ENCODE assay signal across 8 mouse cellular contexts in the genomic region with DNA sequence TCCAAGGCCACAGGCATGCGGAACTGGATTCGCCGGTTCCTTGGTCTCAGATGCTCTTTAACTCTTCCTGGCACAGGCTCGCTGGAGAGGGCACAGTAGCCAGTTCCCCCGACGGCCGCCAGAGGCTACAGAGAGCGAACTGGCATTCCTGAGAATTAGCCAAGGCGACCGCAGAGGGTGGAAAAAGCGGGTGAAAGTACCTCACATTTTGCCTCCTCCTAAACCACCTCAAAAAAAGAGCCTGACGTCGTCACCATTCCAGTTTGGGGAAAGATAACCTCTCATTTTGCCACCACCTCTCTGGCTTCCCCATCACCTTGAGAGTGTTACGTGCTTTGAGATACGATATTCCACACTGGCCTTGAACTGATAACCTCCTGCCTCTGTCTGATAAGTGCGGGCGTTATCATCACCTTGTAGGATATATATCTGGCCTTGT. TPM values are rescaled to one million over a fixed set of nuclear protein-coding genes. Genes with fewer than 3 reads are reported as not detected.
DNase-seq lines count a peak whose midpoint lies in the region; ATAC-seq and TF ChIP-seq lines count a peak whose summit lies in the region.

No protein-coding gene starts in this region.

- H3K4me3 ChIP-seq in C2C12 (ENCODE audit: insufficient read depth, poor library complexity, severe bottlenecking) = peak overlapping the region; percentile 98
- peak overlapping the region; percentile 69 for H3K4me3 ChIP-seq in brown adipose tissue, adult 24 weeks (ENCODE audit: insufficient read depth, low read depth, low read length)
- peak overlapping the region; percentile 78 for H3K4me3 ChIP-seq in heart, embryonic 12.5 days
- H3K4me3 ChIP-seq in kidney, postnatal 0 days (replicated peaks; ENCODE audit: low read depth, low read length) = peak overlapping the region; percentile 58
- H3K4me3 ChIP-seq in liver, adult 2 months (ENCODE audit: insufficient read depth, low read depth, low read length) = peak overlapping the region; percentile 62

- peak; percentile 80 for ATAC-seq in erythroid progenitor cell, adult 5-6 weeks (replicated peaks; ENCODE audit: low FRiP score, poor library complexity, severe bottlenecking)
- no peak for ATAC-seq in heart, embryonic 12.5 days (ENCODE audit: insufficient number of reproducible peaks, low FRiP score)
- ATAC-seq in kidney, postnatal 0 days (replicated peaks; ENCODE audit: low FRiP score, low read depth) = peak; percentile 42
- ATAC-seq in monocyte, adult 5-6 weeks (replicated peaks; ENCODE audit: insufficient number of reproducible peaks, low FRiP score, low TSS enrichment, poor library complexity, severe bottlenecking) = 0 out of 2 replicates have a peak, but pooled peaks have one; percentile 11

- no peaks in the 10 kb centered on the region for H3K9me3 ChIP-seq in heart, embryonic 12.5 days (replicated peaks)
- H3K9me3 ChIP-seq in kidney, postnatal 0 days (replicated peaks; ENCODE audit: low read length) = no peaks in the 10 kb centered on the region

- no peak overlapping the region for H3ac ChIP-seq in C2C12 (ENCODE audit: control insufficient read depth, insufficient read length, low read depth)

- peaks cover 5% of the 10 kb centered on the region for H3K4me1 ChIP-seq in brown adipose tissue, adult 24 weeks (ENCODE audit: control insufficient read depth, insufficient read depth, insufficient read length, low read length)
- peaks cover 43% of the 10 kb centered on the region for H3K4me1 ChIP-seq in heart, embryonic 12.5 days (replicated peaks)
- peaks cover 14% of the 10 kb centered on the region; the same call in 1 of the 2 replicates for H3K4me1 ChIP-seq in kidney, postnatal 0 days (replicated peaks; ENCODE audit: insufficient read depth, low read length)
- H3K4me1 ChIP-seq in liver, adult 2 months (ENCODE audit: control insufficient read depth, insufficient read depth, low read length) = no peaks in the 10 kb centered on the region; the same call in none of the 2 replicates

- H3K79me3 ChIP-seq in C2C12 (ENCODE audit: low read depth) = peaks cover 6% of the 10 kb centered on the region

- TF ChIP-seq CTCF in C2C12 (IDR thresholded peaks at IDR 0.05; ENCODE audit: control insufficient read depth, insufficient read depth, insufficient read length) = peak; percentile 56
- peak; percentile 77 for TF ChIP-seq CTCF in kidney, postnatal 0 days (IDR thresholded peaks at IDR 0.05; ENCODE audit: low read depth)
- TF ChIP-seq CTCF in liver, adult 2 months (IDR thresholded peaks at IDR 0.05; ENCODE audit: low read depth, low read length) = peak; percentile 84

- DNase-seq in kidney, postnatal 0 days (ENCODE audit: low spot score) = peak; percentile 93
- peak; percentile 45 for DNase-seq in liver, adult 2 months (ENCODE audit: extremely low read depth, low read depth, low spot score)
- peak; percentile 61 for DNase-seq in splenic B cell, adult 2 months (ENCODE audit: low read depth, low spot score)

- TF ChIP-seq POLR2A in liver, adult 2 months (IDR thresholded peaks at IDR 0.05; ENCODE audit: extremely low read depth, insufficient read depth, low read length) = no peak

- H3K9ac ChIP-seq in heart, embryonic 12.5 days = peak overlapping the region; percentile 90
- H3K9ac ChIP-seq in kidney, postnatal 0 days (ENCODE audit: low read depth, low read length) = peak overlapping the region; percentile 80; the same call in 1 of the 2 replicates
- peak overlapping the region; percentile 63 for H3K9ac ChIP-seq in liver, adult 2 months (ENCODE audit: low read depth, low read length)

- peaks cover 26% of the 10 kb centered on the region for H3K79me2 ChIP-seq in C2C12 (ENCODE audit: control insufficient read depth, insufficient read depth)
- H3K79me2 ChIP-seq in liver, adult 2 months (ENCODE audit: control insufficient read depth, insufficient read depth, low read length) = peaks cover 3% of the 10 kb centered on the region; the same call in 1 of the 2 replicates

- H3K27me3 ChIP-seq in C2C12 (ENCODE audit: control insufficient read depth, insufficient read depth, insufficient read length) = no peaks in the 10 kb centered on the region
- H3K27me3 ChIP-seq in heart, embryonic 12.5 days (replicated peaks) = no peaks in the 10 kb centered on the region
- no peaks in the 10 kb centered on the region for H3K27me3 ChIP-seq in kidney, postnatal 0 days (ENCODE audit: insufficient read depth, low read length)
- no peaks in the 10 kb centered on the region for H3K27me3 ChIP-seq in liver, adult 2 months (ENCODE audit: control insufficient read depth, insufficient read depth, low read length)
- H3K27me3 ChIP-seq in splenic B cell, adult 2 months (ENCODE audit: control insufficient read depth, insufficient read depth, low read length, poor library complexity, severe bottlenecking) = no peaks in the 10 kb centered on the region

- peak overlapping the region; percentile 99 for H3K27ac ChIP-seq in brown adipose tissue, adult 24 weeks (replicated peaks; ENCODE audit: low read depth, low read length)
- H3K27ac ChIP-seq in heart, embryonic 12.5 days (ENCODE audit: poor library complexity, severe bottlenecking) = peak overlapping the region; percentile 99
- peak overlapping the region; percentile 97 for H3K27ac ChIP-seq in kidney, postnatal 0 days
- peak overlapping the region; percentile 85 for H3K27ac ChIP-seq in liver, adult 2 months (replicated peaks; ENCODE audit: insufficient read depth, low read depth, low read length)

- peak overlapping the region; percentile 77 for H3K4me2 ChIP-seq in heart, embryonic 12.5 days
- peak overlapping the region; percentile 78 for H3K4me2 ChIP-seq in kidney, postnatal 0 days (ENCODE audit: low read length)

- WGBS in heart, embryonic 12.5 days = 2% methylated on average over 17 of the region's 17 CpGs
- WGBS in kidney, postnatal 0 days = 4% methylated on average over 17 of the region's 17 CpGs
- WGBS in liver, adult 2 months = 2% methylated on average over 17 of the region's 17 CpGs

- peaks cover 12% of the 10 kb centered on the region for H3K36me3 ChIP-seq in C2C12 (ENCODE audit: control insufficient read depth, insufficient read depth)
- peaks cover 15% of the 10 kb centered on the region for H3K36me3 ChIP-seq in heart, embryonic 12.5 days
- peaks cover 8% of the 10 kb centered on the region for H3K36me3 ChIP-seq in kidney, postnatal 0 days (ENCODE audit: insufficient read depth, low read length)
- no peaks in the 10 kb centered on the region for H3K36me3 ChIP-seq in liver, adult 2 months (ENCODE audit: control insufficient read depth, insufficient read depth, low read length)
- no peaks in the 10 kb centered on the region for H3K36me3 ChIP-seq in splenic B cell, adult 2 months (ENCODE audit: control insufficient read depth, insufficient read depth, low read length, poor library complexity, severe bottlenecking)

RNA-seq across cellular contexts. Expression of a gene that starts 0.7 kb away (rescaled TPM):
- polyA plus RNA-seq in C2C12 (2012; fragmentation: generic; extraction: Trizol) = 71.2 TPM
- 23.7 and 29.1 TPM in 2 replicates for polyA plus RNA-seq in brown adipose tissue, adult 24 weeks (2012; ENCODE audit: insufficient read depth, insufficient read length, missing spikeins)
- 22.0 and 25.2 TPM in 2 replicates for total RNA-seq in erythroid progenitor cell, adult 5-6 weeks (2015; ENCODE audit: low replicate concordance)
- total RNA-seq in erythroid progenitor cell, adult 5-6 weeks (2017; ENCODE audit: low replicate concordance) = 3.5 and 6.0 TPM in 2 replicates
- 54.0 and 54.7 TPM in 2 replicates for polyA plus RNA-seq in heart, embryonic 12.5 days (2016; fragmentation: Nextera tagmentation; extraction: Ambion mirVana)
- polyA plus RNA-seq in kidney, postnatal 0 days (2015; fragmentation: Nextera tagmentation; extraction: Ambion mirVana) = 41.5 and 42.8 TPM in 2 replicates
- total RNA-seq in liver, adult 2 months (2014; rRNA removed) = 4.4 and 6.4 TPM in 2 replicates
- polyA plus RNA-seq in liver, adult 2 months (2012; rRNA removed) = 34.9 and 42.7 TPM in 2 replicates
- total RNA-seq in monocyte, adult 5-6 weeks (2017) = 18.3 to 37.9 TPM (median 20.8 TPM) in 3 replicates

RNA-seq across cellular contexts. Expression of a gene that starts 20.9 kb away (rescaled TPM):
- 1.3 TPM for polyA plus RNA-seq in C2C12 (2012; fragmentation: generic; extraction: Trizol)
- not detected in 2 replicates for polyA plus RNA-seq in brown adipose tissue, adult 24 weeks (2012; ENCODE audit: insufficient read depth, insufficient read length, missing spikeins)
- not detected in 2 replicates for total RNA-seq in erythroid progenitor cell, adult 5-6 weeks (2015; ENCODE audit: low replicate concordance)
- not detected in 2 replicates for total RNA-seq in erythroid progenitor cell, adult 5-6 weeks (2017; ENCODE audit: low replicate concordance)
- 0.84 TPM in 1 of 2 replicates, not detected in the other for polyA plus RNA-seq in heart, embryonic 12.5 days (2016; fragmentation: Nextera tagmentation; extraction: Ambion mirVana)
- 0.91 and 1.2 TPM in 2 replicates for polyA plus RNA-seq in kidney, postnatal 0 days (2015; fragmentation: Nextera tagmentation; extraction: Ambion mirVana)
- total RNA-seq in liver, adult 2 months (2014; rRNA removed) = 0.55 TPM in 1 of 2 replicates, not detected in the other
- polyA plus RNA-seq in liver, adult 2 months (2012; rRNA removed) = 0.57 TPM in 1 of 2 replicates, not detected in the other
- not detected in 3 replicates for total RNA-seq in monocyte, adult 5-6 weeks (2017)

RNA-seq across cellular contexts. Expression of a gene that starts 23.2 kb away (rescaled TPM):
- 0.07 TPM for polyA plus RNA-seq in C2C12 (2012; fragmentation: generic; extraction: Trizol)
- polyA plus RNA-seq in brown adipose tissue, adult 24 weeks (2012; ENCODE audit: insufficient read depth, insufficient read length, missing spikeins) = not detected in 2 replicates
- 1.3 TPM in 1 of 2 replicates, not detected in the other for total RNA-seq in erythroid progenitor cell, adult 5-6 weeks (2015; ENCODE audit: low replicate concordance)
- not detected in 2 replicates for total RNA-seq in erythroid progenitor cell, adult 5-6 weeks (2017; ENCODE audit: low replicate concordance)
- 0.15 and 0.47 TPM in 2 replicates for polyA plus RNA-seq in heart, embryonic 12.5 days (2016; fragmentation: Nextera tagmentation; extraction: Ambion mirVana)
- 0.30 TPM in 1 of 2 replicates, not detected in the other for polyA plus RNA-seq in kidney, postnatal 0 days (2015; fragmentation: Nextera tagmentation; extraction: Ambion mirVana)
- total RNA-seq in liver, adult 2 months (2014; rRNA removed) = not detected in 2 replicates
- polyA plus RNA-seq in liver, adult 2 months (2012; rRNA removed) = not detected in 2 replicates
- 1.7 to 3.9 TPM (median 1.9 TPM) in 3 replicates for total RNA-seq in monocyte, adult 5-6 weeks (2017)

RNA-seq across cellular contexts. Expression of a gene that starts 23.3 kb away (rescaled TPM):
- polyA plus RNA-seq in C2C12 (2012; fragmentation: generic; extraction: Trizol) = 23.4 TPM
- polyA plus RNA-seq in brown adipose tissue, adult 24 weeks (2012; ENCODE audit: insufficient read depth, insufficient read length, missing spikeins) = 2.2 and 3.3 TPM in 2 replicates
- total RNA-seq in erythroid progenitor cell, adult 5-6 weeks (2015; ENCODE audit: low replicate concordance) = 17.7 and 21.4 TPM in 2 replicates
- total RNA-seq in erythroid progenitor cell, adult 5-6 weeks (2017; ENCODE audit: low replicate concordance) = 0.26 and 7.1 TPM in 2 replicates
- 26.2 and 26.8 TPM in 2 replicates for polyA plus RNA-seq in heart, embryonic 12.5 days (2016; fragmentation: Nextera tagmentation; extraction: Ambion mirVana)
- polyA plus RNA-seq in kidney, postnatal 0 days (2015; fragmentation: Nextera tagmentation; extraction: Ambion mirVana) = 19.6 and 24.6 TPM in 2 replicates
- total RNA-seq in liver, adult 2 months (2014; rRNA removed) = 0.37 and 2.3 TPM in 2 replicates
- polyA plus RNA-seq in liver, adult 2 months (2012; rRNA removed) = 3.7 and 6.0 TPM in 2 replicates
- 18.5 to 41.3 TPM (median 19.2 TPM) in 3 replicates for total RNA-seq in monocyte, adult 5-6 weeks (2017)

RNA-seq across cellular contexts. Expression of a gene that starts 33.9 kb away (rescaled TPM):
- 55.2 TPM for polyA plus RNA-seq in C2C12 (2012; fragmentation: generic; extraction: Trizol)
- polyA plus RNA-seq in brown adipose tissue, adult 24 weeks (2012; ENCODE audit: insufficient read depth, insufficient read length, missing spikeins) = 18.4 and 21.7 TPM in 2 replicates
- not detected in 2 replicates for total RNA-seq in erythroid progenitor cell, adult 5-6 weeks (2015; ENCODE audit: low replicate concordance)
- total RNA-seq in erythroid progenitor cell, adult 5-6 weeks (2017; ENCODE audit: low replicate concordance) = not detected in 2 replicates
- polyA plus RNA-seq in heart, embryonic 12.5 days (2016; fragmentation: Nextera tagmentation; extraction: Ambion mirVana) = 40.5 and 40.8 TPM in 2 replicates
- 51.4 and 57.1 TPM in 2 replicates for polyA plus RNA-seq in kidney, postnatal 0 days (2015; fragmentation: Nextera tagmentation; extraction: Ambion mirVana)
- 6.5 and 8.5 TPM in 2 replicates for total RNA-seq in liver, adult 2 months (2014; rRNA removed)
- 39.7 and 42.7 TPM in 2 replicates for polyA plus RNA-seq in liver, adult 2 months (2012; rRNA removed)
- 0.29 to 1.2 TPM (median 0.75 TPM) in 3 replicates for total RNA-seq in monocyte, adult 5-6 weeks (2017)
